Mouse (Mus musculus) kidney, adult 2 months (tissue): ENCODE data around the gene Btbd19. TPM values are rescaled to one million over a fixed set of nuclear protein-coding genes. Genes with fewer than 3 reads are reported as not detected.

Experiments
- DNase-seq: peaks from one replicate; pipeline ENCODE4 v3.0.0; 2021
- H3K27ac ChIP-seq: fragments of 200-500 bp; 2 replicates; pipeline ENCODE4 v1.5.1; 2012; ENCODE audit warnings: low read depth, low read length, control low read depth, inconsistent platforms; ENCODE audit not compliant: insufficient read depth
- H3K27me3 ChIP-seq: fragments of 200-500 bp; replicated peaks from 2 replicates; pipeline ENCODE4 v1.6.1; 2012; ENCODE audit warnings: mild to moderate bottlenecking, moderate library complexity, low read length, inconsistent platforms; ENCODE audit not compliant: control insufficient read depth, insufficient read depth
- H3K36me3 ChIP-seq: fragments of 200-500 bp; 2 replicates; pipeline ENCODE4 v1.6.1; 2012; ENCODE audit warnings: mild to moderate bottlenecking, moderate library complexity, low read length, inconsistent platforms; ENCODE audit not compliant: control insufficient read depth, insufficient read depth
- H3K4me1 ChIP-seq: fragments of 200-500 bp; 2 replicates; pipeline ENCODE4 v1.6.1; 2011; ENCODE audit warnings: low read length; ENCODE audit not compliant: control insufficient read depth, insufficient read depth
- H3K4me3 ChIP-seq: fragments of 200-500 bp; 2 replicates; pipeline ENCODE4 v1.5.1; 2011; ENCODE audit warnings: mild to moderate bottlenecking, low read depth, low read length, control low read depth; ENCODE audit not compliant: insufficient read depth
- CTCF ChIP-seq: fragments of 200-500 bp; conservative IDR thresholded peaks from 2 replicates; pipeline ENCODE4 v1.5.1; 2011; ENCODE audit warnings: low read depth, mild to moderate bottlenecking, control low read depth, low read length, moderate library complexity, mixed read lengths; ENCODE audit not compliant: insufficient read depth, insufficient read length
- POLR2A ChIP-seq: fragments of 200-500 bp; IDR thresholded peaks from one replicate; pipeline ENCODE4 v1.6.1; 2011; ENCODE audit warnings: low read depth, low read length, control low read depth
- WGBS: fragments of 180-500 bp; shearing (Covaris S2); methylation state at CpG from one replicate; pipeline ENCODE4 v1.1.7; 2018; 5-methylcytosine and 5-hydroxymethylcytosine counted together
- polyA plus RNA-seq: library from polyadenylated mRNA; depleted of rRNA; stranded (reverse); fragments of >200 nt; gene quantifications from 2 replicates; pipeline ENCODE4 v1.2.3, GENCODE M21; 2012

Btbd19 gene
- polyA plus RNA-seq, 1 experiment: 4.6 TPM

- Histone ChIP-seq H3K4me1 (peaks cover 7% of the 10 kb centered on the region; the same call in 1 of the 2 replicates), H3K36me3 (no peaks in the 10 kb centered on the region), H3K4me3 (no peak overlapping the region), H3K27me3 (no peaks in the 10 kb centered on the region), H3K27ac (no peak overlapping the region)
- 79% methylated on average over 4 of the region's 4 CpGs for WGBS
- no peak for DNase-seq
- TF ChIP-seq CTCF: no peak
- no peak for TF ChIP-seq POLR2A
Measured at GRCm38 (mm10) chr4:117122209-117122608, 3.3 kb downstream of the Btbd19 start.

GRCm38 (mm10) chr4:117120445-117121414 lies 4.8 kb downstream of the Btbd19 start:
- WGBS: under 1% methylated on average over 69 of the region's 69 CpGs

GRCm38 (mm10) chr4:117120052-117120444 lies 5.5 kb downstream of the Btbd19 start:
- H3K4me3 ChIP-seq: peak overlapping the region; percentile 68
- H3K36me3 ChIP-seq: no peaks in the 10 kb centered on the region
- no peaks in the 10 kb centered on the region for H3K27me3 ChIP-seq
- TF ChIP-seq POLR2A (no peak), CTCF (no peak)
- peak overlapping the region; percentile 93 for H3K27ac ChIP-seq
- H3K4me1 ChIP-seq: peaks cover 3% of the 10 kb centered on the region; the same call in 1 of the 2 replicates
- no peak for DNase-seq
- WGBS: 4% methylated on average over 10 of the region's 10 CpGs

More at GRCm38 (mm10) chr4:117120445-117121414, 4.8 kb downstream of the Btbd19 start:
- no peaks in the 10 kb centered on the region for H3K36me3 ChIP-seq
- peak; percentile 99 for DNase-seq
- TF ChIP-seq CTCF: peak; percentile 80
- TF ChIP-seq POLR2A: peak; percentile 33
- peak overlapping the region; percentile 80 for H3K4me3 ChIP-seq
- H3K4me1 ChIP-seq: peaks cover 3% of the 10 kb centered on the region; the same call in 1 of the 2 replicates
- H3K27me3 ChIP-seq: no peaks in the 10 kb centered on the region
- H3K27ac ChIP-seq: peak overlapping the region; percentile 93

- 74% methylated on average over 5 of the region's 5 CpGs for WGBS
- TF ChIP-seq POLR2A (no peak), CTCF (no peak)
- Histone ChIP-seq H3K27ac (peak overlapping the region; percentile 93; the same call in 1 of the 2 replicates), H3K4me3 (peak overlapping the region; percentile 68; the same call in 1 of the 2 replicates), H3K36me3 (no peaks in the 10 kb centered on the region), H3K4me1 (peaks cover 3% of the 10 kb centered on the region; the same call in 1 of the 2 replicates), H3K27me3 (no peaks in the 10 kb centered on the region)
- DNase-seq: no peak
Measured at GRCm38 (mm10) chr4:117119636-117120035, 5.9 kb downstream of the Btbd19 start.

- WGBS: 94% methylated on average over 7 of the region's 7 CpGs
Measured at GRCm38 (mm10) chr4:117117931-117118330, 7.6 kb downstream of the Btbd19 start.

GRCm38 (mm10) chr4:117115592-117115991 lies 9.9 kb downstream of the Btbd19 start:
- H3K27ac ChIP-seq: no peak overlapping the region
- H3K36me3 ChIP-seq: no peaks in the 10 kb centered on the region
- WGBS: 88% methylated on average over 5 of the region's 5 CpGs
- H3K4me1 ChIP-seq: no peaks in the 10 kb centered on the region; the same call in 1 of the 2 replicates
- H3K27me3 ChIP-seq: no peaks in the 10 kb centered on the region
- H3K4me3 ChIP-seq: no peak overlapping the region
- TF ChIP-seq CTCF (no peak), POLR2A (no peak)
- no peak for DNase-seq

More at GRCm38 (mm10) chr4:117117931-117118330, 7.6 kb downstream of the Btbd19 start:
- Histone ChIP-seq H3K4me1 (peaks cover 3% of the 10 kb centered on the region; the same call in 1 of the 2 replicates), H3K27me3 (no peaks in the 10 kb centered on the region), H3K4me3 (no peak overlapping the region), H3K36me3 (no peaks in the 10 kb centered on the region), H3K27ac (no peak overlapping the region)
- TF ChIP-seq CTCF (no peak), POLR2A (no peak)
- no peak for DNase-seq

GRCm38 (mm10) chr4:117113237-117113636 lies 12.3 kb downstream of the Btbd19 start:
- Histone ChIP-seq H3K27me3 (no peaks in the 10 kb centered on the region), H3K27ac (no peak overlapping the region), H3K4me1 (no peaks in the 10 kb centered on the region), H3K4me3 (no peak overlapping the region), H3K36me3 (no peaks in the 10 kb centered on the region)
- TF ChIP-seq POLR2A: no peak
- 0 out of 2 replicates have a peak, but pooled peaks have one; percentile 9 for TF ChIP-seq CTCF
- 96% methylated on average over 1 of the region's 1 CpGs for WGBS
- DNase-seq: no peak
